Mouse (Mus musculus) kidney, postnatal 25 days (tissue): ENCODE measurements around the gene Gm17467.
"Not testable (repeated sequence)": the region's sequence is repeated elsewhere in the genome, so short reads cannot be mapped to it uniquely, and the experiment has no call there.

Source experiments
- DNase-seq, 2 experiments: peaks; one replicate each; pipeline ENCODE4 v3.0.0; 2021; ENCODE audit warnings: mixed read lengths in 2 of 2

Gene Gm17467

DNA sequence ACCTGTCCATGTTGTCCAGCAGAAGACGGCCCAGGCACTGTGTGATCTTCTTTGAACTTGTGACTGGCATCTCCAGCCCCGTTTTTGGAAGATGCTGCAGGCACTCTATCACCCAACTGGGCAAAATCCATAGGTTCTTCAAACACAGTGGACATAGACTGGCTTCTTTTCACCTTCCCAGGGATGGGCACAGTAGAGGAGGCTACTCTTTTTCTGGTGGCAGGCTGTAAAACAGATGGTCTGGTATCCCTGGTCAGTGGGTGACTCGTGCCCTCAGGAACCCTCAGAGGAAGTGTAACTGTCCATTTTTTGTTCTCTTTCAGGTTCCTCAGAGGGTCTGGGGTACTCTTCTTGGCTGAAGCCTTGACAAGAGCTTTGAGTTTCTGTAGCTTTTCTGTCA is at the start of gene Gm17467:
TSS of gene Gm17467 (minus strand) at position 101 of the 400 bp plus-strand sequence.
- not testable (repeated sequence) for DNase-seq
